Mouse (Mus musculus): Measurements from ENCODE around the gene Myl12a.

GRCm38 (mm10) chr17:70989991-70990390, 12.7 kb downstream of the Myl12a start:
- no peak for TF ChIP-seq POLR2A (IDR thresholded peaks at IDR 0.05; ENCODE audit: low read depth, low read length)
- TF ChIP-seq CTCF (conservative IDR thresholded peaks at IDR 0.05; ENCODE audit: insufficient read depth, insufficient read length, low read depth, low read length), result no peak
